Mouse (Mus musculus) mesoderm, embryonic 11.5 days (tissue): ENCODE measurements around the gene Gsk3b.
A peak's percentile ranks its signal among the peaks of the same experiment; 100 is the strongest.
"Not testable (repeated sequence)": the region's sequence is repeated elsewhere in the genome, so short reads cannot be mapped to it uniquely, and the experiment has no call there.

ENCODE experiments used
- DNase-seq: peaks from one replicate; pipeline ENCODE4 v3.0.0-alpha.2; 2012; ENCODE audit warnings: low read depth, low spot score

Gsk3b gene

DNA sequence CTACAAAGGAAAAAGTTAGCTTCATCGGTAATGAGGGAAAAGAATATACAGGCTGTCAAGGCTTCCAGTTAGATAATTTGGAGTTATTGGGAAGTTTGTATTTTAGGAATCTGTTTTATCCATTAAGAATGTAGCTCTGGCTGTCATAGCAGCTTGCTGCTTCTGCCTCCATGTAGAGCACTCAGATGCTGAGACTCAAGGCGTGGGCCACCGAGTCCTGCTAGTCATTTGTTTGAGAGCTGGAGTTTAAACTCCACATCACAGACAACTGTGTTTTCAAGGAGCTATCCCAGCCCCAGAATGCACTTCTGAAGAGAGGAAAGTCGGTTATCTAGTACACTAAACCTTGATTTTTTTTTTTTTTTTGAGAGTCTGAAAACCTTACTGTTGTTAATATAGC is 101.2 kb downstream of the Gsk3b start:
- no peak for DNase-seq

DNA sequence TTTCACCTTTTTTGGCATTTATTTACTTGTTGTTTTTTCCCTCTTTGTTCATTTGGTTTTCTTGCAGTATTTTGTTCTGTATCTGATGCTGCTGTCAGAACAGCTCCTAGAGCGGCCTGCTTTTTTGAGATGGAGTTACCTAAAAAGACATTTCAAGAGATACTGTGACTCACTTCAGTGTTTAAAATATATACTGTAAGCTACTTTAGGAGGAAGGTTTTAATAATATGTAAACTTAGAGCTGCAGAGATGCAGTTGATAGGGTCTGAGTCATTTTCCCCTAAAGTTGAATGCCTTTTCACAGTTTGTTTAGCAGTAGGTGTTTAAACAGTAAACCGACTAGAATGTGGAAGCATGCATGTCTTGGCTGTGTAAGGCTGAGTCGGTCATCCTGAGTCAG is 101.7 kb downstream of the Gsk3b start:
- no peak for DNase-seq

DNA sequence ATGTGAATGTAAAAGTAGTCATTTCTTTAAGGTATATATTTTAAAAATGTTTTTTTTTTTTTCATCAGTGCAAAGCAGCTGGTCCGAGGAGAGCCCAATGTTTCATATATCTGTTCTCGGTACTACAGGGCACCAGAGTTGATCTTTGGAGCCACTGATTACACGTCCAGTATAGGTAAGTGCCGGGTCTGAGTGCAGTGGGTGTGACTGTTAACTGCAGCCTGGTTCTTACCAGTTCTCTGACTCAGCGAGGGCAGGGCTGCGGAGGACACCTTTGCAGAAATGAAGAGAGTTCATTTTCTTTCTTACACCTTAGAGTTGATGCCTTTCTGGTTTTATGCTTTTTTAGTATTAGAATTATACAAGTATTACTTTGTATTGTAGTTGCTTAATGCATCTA is 102.7 kb downstream of the Gsk3b start:
- no peak for DNase-seq

DNA sequence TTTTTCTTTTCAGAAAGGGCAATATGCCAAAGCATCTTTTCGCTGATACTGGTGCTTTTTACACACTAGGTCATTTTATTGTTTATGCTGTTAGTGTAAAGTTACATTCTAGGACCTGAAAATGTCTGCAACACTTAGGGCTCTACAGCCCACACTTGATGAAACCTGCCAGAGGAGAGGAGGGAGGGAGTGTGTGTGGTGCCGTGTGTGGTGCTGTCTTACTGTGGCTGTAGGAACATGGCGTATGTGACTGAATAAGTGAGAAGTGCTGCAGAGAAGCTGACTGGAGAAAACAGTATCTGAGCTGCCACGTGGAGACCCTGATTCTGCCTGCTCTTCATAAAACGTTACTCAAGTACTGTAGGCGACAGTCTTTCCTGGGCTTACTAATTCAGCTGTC is 103.8 kb downstream of the Gsk3b start:
- no peak for DNase-seq

DNA sequence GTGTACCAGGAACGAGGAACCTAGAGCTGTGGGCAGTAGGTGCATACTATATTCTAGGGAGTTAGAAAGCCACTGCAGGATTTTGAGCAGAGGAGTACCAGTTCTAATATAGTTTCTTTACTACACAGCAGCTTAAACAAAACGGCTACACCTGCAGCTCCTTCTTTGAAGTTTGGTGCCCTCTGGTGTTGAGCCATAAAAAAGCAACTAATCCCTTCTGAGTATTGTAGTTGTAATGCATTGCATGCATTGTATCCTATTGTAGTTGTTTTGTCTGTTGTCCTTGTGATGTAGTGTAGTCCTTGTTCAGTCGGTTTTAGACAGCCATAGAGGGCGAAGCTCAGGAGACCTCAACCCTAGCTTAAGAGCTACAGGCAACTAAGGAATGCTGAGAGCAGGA is 108.5 kb downstream of the Gsk3b start:
- DNase-seq = peak; percentile 54

DNA sequence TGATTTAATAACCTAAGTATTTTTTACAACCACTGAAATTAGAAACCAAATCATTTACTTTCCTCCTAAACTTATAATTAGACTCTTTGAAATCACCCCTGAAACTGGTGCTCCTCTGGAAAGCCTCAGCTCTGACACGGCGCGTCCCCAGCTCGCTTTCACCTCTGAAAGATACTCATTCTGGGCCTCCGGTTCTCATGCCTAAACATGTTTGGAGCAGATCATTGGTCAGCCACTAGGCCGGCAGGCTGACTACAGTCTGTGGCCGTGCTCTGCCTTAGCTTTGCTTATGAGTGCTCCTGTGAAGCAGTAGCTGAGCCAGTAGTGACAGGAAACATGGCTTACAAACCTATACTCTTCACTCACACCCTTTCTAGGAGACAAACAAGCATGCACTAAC is 116.5 kb downstream of the Gsk3b start:
- DNase-seq = no peak

DNA sequence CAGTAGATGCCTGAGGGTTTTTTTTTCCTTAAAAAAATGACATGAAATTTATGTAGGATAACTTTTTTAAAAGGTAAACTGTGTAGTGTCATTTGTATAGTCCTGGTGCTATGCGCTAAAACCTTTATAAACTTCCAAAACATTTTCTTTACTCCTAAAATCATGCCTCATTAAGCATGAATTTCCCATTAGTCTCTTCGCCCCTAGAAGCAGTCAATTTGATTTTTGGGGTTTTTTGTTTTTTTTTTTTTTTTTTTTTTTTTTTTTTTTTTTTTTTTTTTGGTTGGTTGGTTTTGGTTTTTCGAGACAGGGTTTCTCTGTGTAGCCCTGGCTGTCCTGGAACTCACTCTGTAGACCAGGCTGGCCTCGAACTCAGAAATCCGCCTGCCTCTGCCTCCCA is 133.7 kb downstream of the Gsk3b start:
- DNase-seq = not testable (repeated sequence)

DNA sequence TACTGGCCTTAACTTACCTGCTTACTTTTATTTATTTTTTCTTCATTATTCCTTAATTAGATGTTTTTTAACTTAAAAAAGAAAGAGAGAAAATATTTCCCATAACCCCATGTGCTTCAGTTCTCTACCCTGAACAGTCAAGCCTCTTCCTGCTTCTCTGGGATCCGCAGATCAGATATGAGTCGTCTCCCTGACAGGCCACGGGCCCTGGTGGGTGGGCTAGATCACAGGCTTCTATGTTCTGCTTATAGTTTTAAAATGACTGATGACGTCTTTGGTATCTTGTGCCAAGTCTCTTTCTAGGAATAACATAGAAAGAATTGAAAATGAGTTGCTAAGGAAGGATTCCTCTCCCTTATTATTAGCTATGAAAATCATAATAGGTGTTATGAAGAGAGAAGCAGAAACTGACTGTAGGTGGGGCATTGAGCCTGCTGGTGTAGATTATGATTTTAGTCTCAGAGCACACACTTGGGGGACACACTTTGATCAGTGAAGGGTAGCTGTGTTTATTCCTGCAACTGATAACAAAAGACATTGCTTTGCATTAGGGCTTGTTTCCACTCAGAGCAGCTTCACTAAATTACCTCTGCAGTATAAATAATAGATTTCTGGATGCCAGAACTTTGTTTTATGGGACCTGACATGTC is 148.3 kb downstream of the Gsk3b start:
- DNase-seq = no peak

DNA sequence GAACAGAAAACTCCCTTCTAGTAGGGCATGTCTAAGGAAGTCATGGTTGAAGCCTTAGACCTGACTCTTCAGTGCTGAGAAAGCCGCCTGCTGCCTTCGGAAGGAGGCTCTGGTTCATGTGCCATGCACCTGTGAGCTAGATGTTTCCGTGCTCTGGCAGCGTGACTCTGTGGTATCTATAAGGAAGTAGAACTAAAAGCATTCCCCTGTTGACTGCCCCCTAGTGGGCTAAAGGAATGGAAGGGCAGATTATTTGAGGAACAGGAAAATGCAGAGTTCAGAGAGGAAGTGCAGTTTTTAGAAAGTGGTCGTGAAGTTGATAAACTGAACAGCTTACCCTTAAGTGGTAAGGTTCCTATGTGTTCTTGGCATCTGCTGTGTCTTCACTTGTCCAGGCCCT is 150.9 kb downstream of the Gsk3b start:
- DNase-seq = peak; percentile 49

DNA sequence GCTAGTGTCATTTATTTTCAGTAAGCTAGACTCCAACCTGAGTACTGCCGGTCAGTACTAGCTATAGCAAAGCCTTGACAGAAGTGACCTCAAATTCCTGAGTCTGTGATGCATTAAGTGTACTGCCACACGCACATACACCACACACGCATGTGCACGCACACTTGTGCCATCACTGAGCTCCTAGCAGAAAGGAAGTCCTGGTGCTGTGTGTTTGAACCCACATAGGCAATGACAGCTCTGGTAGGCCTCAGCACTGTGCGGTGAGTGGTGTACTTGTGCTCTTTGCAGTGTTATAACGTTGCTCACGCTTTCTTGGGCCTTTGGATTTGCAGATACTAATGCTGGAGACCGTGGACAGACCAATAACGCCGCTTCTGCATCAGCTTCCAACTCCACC is 151.4 kb downstream of the Gsk3b start:
- no peak for DNase-seq

DNA sequence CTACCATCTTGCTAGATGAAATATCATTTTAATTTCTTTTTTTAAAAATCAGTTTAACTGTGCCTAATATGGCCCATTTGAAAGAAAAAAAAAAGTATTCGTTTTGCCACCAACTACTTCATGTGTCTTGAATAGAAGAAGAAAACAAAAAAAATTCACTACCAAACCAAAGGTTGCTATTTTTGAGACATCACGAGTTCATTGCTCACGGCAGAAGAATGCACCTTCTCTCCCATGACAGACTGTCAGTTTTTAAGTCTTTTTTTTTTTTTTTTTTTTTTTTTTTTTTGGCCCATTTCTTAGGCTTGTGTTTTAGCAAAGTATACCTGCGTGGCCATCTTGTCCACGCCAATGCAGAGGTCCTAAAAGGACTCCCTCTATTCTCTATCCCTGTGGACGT is 155.3 kb downstream of the Gsk3b start:
- DNase-seq = no peak

DNA sequence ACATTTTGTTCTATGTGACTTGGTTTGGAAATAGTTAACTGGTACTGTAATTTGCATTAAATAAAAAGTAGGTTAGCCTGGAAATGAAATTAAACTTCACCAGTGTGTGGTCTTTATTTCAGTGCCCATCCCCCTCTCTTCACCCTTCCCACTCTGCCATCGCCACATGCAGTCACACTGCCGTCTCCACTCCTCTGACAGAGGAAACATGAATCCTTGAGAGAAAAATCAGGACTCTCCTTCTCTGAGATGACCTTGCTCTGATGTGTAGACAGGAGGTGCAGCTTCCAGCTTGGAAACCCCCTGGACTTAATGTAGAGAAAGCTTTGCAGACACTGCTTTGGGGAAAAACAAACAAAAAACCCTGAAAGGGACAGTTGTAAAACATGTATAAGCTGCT is 156.6 kb downstream of the Gsk3b start:
- DNase-seq = no peak

DNA sequence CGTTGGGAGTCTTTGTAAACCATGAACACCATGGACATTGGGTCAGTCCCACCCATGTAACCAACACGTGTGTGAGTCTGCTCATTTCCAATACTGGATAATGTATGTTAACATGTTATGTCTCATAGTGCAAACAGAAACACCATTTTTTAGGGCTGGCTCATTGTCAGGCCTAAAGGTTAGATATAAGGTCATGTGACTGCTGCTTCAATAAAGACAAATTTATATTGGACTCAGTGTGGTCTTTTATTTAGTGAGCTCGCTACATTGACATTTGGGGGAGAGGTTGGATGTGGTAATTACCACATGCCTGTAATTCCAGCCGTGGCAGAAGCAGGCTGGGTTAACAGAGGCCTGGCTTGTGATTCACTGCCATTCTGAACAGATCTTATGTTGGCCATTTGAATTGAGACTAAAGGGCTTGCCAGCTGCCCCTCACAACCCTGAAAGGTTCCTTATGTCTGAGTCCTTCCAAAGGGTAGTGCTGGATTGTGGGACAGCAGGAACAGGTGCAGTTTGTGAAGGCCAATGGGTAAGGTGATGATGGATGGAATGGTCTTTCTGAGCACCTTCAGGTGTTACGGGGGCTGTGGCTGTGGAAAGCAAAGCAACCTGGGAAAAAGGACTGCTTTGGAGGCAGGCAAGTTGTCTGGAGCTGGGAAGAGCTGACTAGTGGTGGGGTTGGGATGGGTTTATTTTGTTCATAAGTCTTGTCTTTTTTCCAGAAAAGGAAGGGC is 157.2 kb downstream of the Gsk3b start:
- no peak for DNase-seq

DNA sequence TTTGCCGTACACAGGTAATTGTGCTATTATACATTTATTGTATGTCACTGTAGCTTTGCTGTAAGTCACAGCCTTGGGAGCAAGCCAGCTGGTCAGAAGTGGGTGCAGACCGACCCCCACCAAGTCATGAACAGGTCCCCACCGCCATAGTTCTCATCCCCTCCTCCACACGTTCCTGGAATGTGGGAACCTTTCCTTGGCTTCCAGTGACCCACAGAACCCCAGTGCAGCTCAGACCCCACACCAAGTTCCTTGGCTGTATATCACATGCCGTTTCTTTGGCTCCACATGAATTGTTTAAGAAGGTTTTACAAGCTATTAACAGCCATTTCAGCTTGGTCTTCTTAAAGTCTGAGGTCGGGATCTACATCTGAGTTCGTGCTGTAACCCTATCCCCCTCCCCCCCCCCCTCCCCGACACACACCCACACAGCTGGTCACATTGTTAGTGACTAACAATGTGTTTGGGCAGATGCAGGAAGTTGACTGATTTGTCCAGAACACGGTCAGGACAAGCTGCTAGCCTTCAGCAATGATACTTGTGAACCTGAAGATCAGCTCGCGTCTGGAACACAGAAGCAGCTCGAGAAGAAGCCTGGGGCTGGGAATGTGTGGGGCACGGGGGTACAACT is 159.6 kb downstream of the Gsk3b start:
- peak; percentile 33 for DNase-seq

DNA sequence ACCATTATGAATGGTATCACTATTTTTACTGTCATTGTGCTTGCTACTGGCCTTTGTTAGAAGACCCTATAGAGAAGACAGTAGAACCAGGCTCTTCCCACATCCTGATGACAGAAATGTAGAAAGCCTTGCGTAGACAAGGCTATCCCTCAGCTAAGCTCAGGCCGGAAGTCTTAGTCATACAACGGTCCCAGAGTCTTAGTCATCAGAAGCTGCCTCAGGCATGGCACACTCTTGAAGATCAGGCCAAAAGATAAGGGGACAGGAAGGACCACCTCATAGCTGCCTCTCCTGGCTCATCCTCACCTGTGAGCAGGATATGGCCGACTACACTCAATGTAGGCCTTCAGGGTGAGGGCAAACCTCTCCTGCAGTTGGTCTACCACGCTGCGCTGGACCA is 161.7 kb downstream of the Gsk3b start:
- no peak for DNase-seq

DNA sequence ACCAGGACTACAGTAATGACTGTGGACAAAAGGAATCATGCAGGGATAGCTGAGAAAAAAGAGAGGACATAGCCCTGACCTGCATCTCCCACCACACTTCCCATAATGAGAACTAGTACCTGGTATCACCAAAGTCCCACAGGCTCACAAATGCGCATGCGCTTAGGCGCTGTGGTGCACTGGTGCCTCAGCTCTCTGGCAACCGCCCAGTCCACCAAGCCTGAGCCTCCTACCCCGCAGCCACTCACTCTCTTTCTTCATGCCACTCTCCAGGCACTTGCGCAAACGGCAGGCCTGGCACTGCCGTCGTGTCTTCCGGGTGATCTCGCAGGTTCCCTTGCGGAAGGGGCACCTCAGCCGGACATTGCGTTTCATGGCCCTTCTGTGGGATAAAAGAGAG is 165.2 kb downstream of the Gsk3b start:
- DNase-seq = no peak

DNA sequence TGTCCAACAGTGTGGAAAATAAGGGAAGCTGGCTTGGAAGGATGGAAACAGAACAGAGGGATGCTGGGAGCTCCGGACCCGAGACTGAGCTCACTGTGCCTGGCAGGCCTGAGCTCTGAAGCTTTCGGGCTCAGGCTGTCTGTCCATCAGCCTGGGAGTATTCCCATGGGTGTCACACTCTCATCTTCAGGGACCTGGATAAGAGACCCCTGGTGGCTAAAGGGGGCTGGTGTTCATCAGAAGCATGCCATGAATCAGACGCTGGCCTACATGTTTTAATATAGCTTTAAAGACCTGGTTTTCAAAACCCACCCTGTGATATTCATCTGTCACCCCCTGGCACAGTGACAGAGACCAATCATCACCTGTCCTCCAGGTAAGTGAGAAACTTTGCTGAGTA is 166.3 kb downstream of the Gsk3b start:
- DNase-seq = no peak

DNA sequence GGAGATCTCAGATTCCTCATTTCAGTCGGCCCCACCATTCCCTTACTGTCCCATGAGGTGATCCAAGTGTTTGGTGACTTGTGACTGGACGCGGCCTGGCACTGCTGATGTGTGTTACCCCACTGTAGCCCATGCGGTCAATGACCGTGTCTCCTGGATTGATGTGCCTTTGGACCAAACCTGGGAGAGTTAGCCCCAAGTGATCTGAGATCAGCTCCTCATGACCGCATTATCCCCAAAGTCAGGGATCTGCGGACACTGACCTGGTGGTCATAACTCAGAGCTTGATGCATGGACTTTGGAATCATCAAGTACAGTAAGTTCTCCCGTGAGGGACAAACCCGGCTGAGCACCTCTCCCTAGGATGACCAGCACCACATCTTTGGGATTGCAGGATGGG is 167.1 kb downstream of the Gsk3b start:
- DNase-seq = no peak

DNA sequence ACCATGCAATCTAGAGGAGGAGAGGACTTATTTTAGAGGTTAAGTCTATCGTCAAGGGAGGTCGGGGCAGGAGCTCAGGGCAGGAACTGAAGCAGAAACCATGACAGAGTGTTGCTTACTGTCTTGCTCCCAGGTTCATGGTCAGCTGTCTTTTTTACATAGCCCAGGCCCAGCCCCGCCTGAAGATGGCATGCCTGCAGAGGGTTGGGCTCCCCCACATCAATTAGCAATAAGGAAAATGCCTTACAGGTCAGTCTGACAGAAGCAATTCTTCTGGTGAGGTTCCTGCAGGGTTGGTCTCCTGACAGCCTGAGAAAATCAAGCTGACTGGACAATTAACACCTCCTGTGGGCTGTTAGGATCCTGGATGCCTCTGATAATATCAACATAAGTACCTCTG is 182.8 kb downstream of the Gsk3b start:
- no peak for DNase-seq

DNA sequence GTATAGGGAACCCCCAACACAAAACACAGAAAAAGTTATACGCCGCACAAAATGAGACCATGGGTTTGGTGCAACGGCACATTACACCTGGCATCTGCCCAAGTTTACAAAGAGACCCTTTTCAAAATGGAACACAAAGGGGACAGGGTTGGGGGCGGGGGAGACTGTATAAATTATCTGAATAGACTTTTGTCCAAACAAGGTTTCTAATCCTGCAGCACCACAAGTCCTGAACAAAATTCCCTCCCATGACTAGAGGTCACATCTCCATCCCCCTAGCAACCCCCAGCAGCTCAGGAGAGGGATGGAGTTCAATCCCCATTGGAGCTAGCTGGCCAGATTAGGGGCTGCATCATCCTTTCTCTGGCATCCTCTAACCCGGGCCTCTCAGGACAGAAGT is 183.7 kb downstream of the Gsk3b start:
- no peak for DNase-seq

DNA sequence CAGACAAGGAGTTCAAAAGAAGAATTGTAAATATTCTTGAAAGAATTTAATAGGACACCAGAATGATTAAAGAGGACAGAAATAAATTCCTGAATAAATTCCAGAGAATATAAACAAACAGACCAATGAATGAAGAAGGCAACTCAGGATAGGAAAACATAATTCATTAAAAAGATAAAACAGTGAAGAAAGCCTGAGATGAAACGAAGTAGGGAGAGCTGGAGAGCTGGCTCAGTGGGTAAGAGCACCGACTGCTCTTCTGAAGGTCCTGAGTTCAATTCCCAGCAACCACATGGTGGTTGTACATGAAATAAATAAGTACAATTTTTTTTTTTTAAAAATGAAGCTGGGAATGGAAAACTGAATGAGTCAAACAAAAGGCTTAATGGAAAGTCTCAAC is 185.9 kb downstream of the Gsk3b start:
- DNase-seq = no peak

DNA sequence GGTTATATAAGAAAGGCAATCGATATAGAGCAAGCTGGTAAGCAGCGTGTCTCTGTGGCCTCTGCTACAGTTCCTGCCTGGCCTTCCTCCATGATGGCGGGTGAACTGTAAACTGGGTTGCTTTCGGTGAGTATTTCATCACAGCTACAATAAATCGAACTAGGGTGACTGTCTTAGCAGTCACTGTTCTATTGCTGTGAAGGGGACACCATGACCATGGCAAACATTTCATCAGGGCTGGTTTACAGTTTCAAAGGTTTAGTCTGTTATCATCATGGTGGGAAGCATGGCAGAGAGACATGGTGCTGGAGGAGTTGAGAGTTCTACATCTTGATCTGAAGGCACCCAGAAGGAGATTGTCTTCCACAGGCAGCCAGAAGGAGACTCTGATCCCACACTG is 191.0 kb downstream of the Gsk3b start:
- no peak for DNase-seq

DNA sequence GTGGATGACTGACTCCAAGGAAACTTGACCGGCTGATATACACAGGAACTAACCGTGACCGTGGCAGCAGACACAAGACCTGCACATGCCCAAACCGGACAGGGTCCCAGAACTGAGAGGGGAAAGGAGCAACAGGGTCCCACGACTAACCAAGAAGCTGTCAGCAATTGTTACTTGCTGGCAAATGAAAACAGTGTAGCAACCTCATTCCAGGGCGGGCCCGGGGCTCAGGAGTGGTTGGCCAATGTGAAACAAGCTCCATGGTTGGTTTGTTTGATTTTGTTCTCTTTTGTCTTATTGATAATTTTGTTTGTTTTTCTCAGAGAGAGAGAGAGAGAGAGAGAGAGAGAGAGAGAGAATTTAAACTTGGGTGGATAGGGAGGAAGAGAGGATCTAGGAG is 192.2 kb downstream of the Gsk3b start:
- DNase-seq = no peak
